Mouse (Mus musculus) cerebellum, adult 8-10 months (tissue): ENCODE measurements around the gene Hspb11.

Experiments used
- DNase-seq: peaks from one replicate; pipeline ENCODE4 v3.0.0; 2022

The Hspb11 gene

GRCm38 (mm10) chr4:107253125-107254091 is at the start of gene Hspb11, which contains the start of gene Lrrc42:
Hspb11 (plus strand) TSS chr4:107253593.
Lrrc42 (minus strand) TSS chr4:107253532.
- peak; percentile 90 for DNase-seq

- DNase-seq = no peak
These were observed 46.4 kb upstream of the Hspb11 start for GRCm38 (mm10) chr4:107207016-107207415.

- DNase-seq = no peak
These were observed 44.5 kb upstream of the Hspb11 start, which contains the start of gene Ldlrad1 for GRCm38 (mm10) chr4:107208880-107209279. Ldlrad1 (plus strand) TSS chr4:107209180.

- no peak for DNase-seq
These were observed 42.8 kb upstream of the Hspb11 start for GRCm38 (mm10) chr4:107210483-107211097.

GRCm38 (mm10) chr4:107211465-107211864 is 41.9 kb upstream of the Hspb11 start:
- DNase-seq = no peak

GRCm38 (mm10) chr4:107211936-107212335 is 41.5 kb upstream of the Hspb11 start:
- no peak for DNase-seq

- no peak for DNase-seq
These were observed 39.9 kb upstream of the Hspb11 start for GRCm38 (mm10) chr4:107213279-107214011.

GRCm38 (mm10) chr4:107217574-107217973 is 35.8 kb upstream of the Hspb11 start:
- DNase-seq = no peak

GRCm38 (mm10) chr4:107221524-107221923 is 31.9 kb upstream of the Hspb11 start:
- no peak for DNase-seq

- DNase-seq = no peak
These were observed 29.9 kb upstream of the Hspb11 start for GRCm38 (mm10) chr4:107223225-107224204.

GRCm38 (mm10) chr4:107226313-107226712 is 27.1 kb upstream of the Hspb11 start:
- no peak for DNase-seq

GRCm38 (mm10) chr4:107232219-107232618 is 21.2 kb upstream of the Hspb11 start:
- DNase-seq = no peak

- no peak for DNase-seq
These were observed 15.1 kb upstream of the Hspb11 start for GRCm38 (mm10) chr4:107238253-107238652.

- DNase-seq = no peak
These were observed 13.2 kb upstream of the Hspb11 start for GRCm38 (mm10) chr4:107240196-107240595.

- no peak for DNase-seq
These were observed 9.7 kb upstream of the Hspb11 start for GRCm38 (mm10) chr4:107243365-107244333.

GRCm38 (mm10) chr4:107245368-107245767 is 8.0 kb upstream of the Hspb11 start:
- no peak for DNase-seq

GRCm38 (mm10) chr4:107246040-107246439 is 7.4 kb upstream of the Hspb11 start:
- DNase-seq = no peak

- DNase-seq = no peak
These were observed 6.3 kb upstream of the Hspb11 start for GRCm38 (mm10) chr4:107247110-107247509.

GRCm38 (mm10) chr4:107248061-107248460 is 5.3 kb upstream of the Hspb11 start:
- DNase-seq = no peak

GRCm38 (mm10) chr4:107249471-107249870 is 3.9 kb upstream of the Hspb11 start:
- DNase-seq = no peak

GRCm38 (mm10) chr4:107250494-107250893 is 2.9 kb upstream of the Hspb11 start:
- DNase-seq = peak; percentile 40
